Mouse (Mus musculus) cerebellum, adult 9-10 months (tissue): Measurements from ENCODE around the gene Gm32742.
"Not testable (repeated sequence)": the region's sequence is repeated elsewhere in the genome, so short reads cannot be mapped to it uniquely, and the experiment has no call there.

ENCODE experiments used
- DNase-seq: peaks from one replicate; pipeline ENCODE4 v3.0.0; 2022

Gene Gm32742

DNA sequence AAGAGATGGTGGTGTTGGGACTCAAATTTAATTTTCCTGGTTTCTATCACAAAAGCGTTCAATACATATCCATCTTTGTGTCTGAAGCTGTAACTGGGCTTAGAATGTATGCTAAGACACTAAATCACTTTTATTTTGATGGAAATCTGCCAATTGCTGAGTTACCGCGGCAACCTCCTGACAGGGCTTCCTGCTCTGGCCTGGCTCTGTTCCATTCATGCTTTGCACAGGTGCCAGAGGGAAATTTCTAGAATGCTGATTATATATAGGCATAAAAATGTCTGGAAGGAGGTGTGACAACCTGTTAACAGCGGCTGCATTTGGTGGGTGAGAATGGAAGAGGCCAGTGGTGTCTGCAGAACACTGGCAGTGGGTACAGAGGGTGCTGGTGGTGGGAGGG is 18.8 kb downstream of the Gm32742 start:
- DNase-seq = no peak

DNA sequence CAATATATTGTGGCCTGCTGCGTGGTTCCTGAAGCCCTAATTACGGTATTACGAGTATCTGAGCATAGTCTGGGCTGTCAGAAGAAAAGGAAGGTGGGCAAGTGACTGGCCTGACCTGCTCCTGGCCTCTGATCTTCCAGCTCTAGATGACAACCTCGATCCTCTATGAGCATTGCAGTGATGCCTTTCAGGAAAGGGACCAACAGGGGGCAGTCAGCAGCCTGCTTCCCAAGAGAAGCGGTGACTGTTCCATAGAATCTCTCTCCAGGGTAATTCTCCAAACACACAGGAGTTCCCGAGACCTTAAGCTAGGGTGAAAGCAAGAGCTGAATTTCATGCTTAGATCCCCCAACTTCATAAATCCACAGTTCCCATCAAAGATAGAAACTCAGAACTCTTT is 21.1 kb downstream of the Gm32742 start:
- DNase-seq = no peak

DNA sequence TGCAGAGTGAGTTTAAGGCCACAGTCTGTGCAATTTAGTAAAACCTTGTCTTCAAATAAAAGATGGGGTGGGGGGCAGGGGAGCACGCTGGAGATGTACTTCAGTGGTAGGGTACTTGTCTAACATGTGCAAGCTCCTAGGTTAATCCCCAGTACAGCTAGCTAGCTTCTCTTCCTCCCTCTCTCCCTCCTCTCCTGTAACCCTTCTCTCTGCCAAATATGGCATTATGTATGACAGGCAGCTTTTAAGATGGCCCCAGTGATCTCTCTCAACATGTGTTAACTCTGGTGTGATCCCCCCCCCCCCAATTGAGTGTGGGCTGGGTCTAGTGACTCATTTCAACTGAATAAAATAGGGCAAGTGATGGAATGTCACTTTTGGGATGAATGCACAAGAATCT is 21.9 kb downstream of the Gm32742 start:
- DNase-seq = no peak

GRCm38 (mm10) chr9:51140711-51141110 is 24.6 kb downstream of the Gm32742 start:
- no peak for DNase-seq

DNA sequence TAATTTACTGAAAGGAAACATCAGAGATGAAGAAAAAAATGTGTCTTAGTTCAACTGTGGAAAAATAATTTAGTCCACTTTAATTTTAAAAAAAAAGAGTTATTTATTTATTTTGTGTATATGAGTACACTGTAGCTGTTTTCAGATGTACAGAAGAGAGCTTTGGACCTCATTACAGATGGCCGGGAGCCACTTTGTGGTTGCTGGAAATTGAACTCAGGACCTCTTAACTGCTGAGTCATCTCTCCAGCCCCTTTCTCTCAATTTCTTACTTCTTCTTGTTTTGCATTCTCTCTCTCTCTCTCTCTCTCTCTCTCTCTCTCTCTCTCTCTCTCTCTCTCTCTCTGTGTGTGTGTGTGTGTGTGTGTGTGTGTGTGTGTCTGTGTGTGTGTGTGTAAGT is 25.9 kb downstream of the Gm32742 start:
- DNase-seq = not testable (repeated sequence)

GRCm38 (mm10) chr9:51138301-51138700 is 27.0 kb downstream of the Gm32742 start:
- no peak for DNase-seq

DNA sequence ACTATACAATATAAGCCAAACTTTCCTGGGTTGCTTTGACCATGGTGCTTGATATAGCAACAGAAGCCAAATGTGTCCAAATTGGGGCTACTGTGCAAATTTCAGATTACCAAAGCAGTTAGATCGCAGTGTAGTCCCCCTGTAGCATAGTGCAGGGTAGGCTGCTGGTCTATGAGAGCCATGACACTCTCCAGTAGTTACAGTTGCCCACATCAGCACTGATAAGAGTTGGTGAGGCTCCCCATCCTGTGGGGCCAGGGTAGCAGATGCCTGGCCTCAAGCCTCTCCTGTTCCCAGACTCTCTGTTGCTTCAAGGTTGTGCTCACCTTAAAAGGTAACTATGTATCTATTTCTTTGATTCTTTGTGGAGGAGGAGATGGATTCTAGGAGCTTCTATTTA is 27.5 kb downstream of the Gm32742 start:
- DNase-seq = no peak

- DNase-seq = no peak
Observed at GRCm38 (mm10) chr9:51137432-51137831, 27.9 kb downstream of the Gm32742 start.

DNA sequence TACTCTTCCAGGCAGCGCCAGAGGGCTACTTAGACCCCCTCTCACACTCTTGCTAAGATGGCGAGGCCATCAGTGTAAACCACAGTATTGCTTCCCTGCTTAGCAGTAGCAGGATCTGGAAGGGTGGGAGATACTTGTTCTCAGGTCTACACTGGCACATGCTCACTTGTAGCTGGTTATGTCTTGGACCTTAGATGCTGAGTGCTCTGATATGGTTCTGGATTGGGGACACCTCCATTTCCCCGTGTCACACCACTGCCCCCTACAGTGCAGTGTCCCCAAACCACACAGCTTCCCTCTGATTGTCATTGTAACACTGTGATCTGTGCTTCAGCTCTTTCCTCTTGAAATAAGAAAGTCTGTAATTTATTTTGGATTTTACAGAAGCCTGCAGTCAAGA is 28.3 kb downstream of the Gm32742 start:
- no peak for DNase-seq

DNA sequence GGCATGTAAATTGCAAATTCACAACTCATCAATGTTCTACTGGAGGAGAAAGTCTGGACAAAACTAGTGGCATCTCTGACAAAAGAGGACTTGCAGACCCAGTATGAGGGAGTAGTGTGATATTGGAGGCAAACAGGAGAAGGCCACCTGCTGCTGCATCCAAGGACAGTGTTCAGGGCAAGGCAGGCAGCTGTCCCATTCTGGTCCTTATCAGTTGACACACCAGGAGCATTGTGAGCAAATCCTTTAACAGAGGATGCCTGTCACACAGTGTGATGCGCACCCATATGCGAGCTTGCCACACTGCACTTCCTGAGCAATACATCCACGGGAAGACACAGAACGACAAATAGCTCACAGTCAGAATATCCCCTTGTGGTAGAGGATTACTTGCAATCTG is 50.5 kb downstream of the Gm32742 start:
- DNase-seq = no peak

GRCm38 (mm10) chr9:51105751-51106150 is 59.6 kb downstream of the Gm32742 start:
- no peak for DNase-seq

DNA sequence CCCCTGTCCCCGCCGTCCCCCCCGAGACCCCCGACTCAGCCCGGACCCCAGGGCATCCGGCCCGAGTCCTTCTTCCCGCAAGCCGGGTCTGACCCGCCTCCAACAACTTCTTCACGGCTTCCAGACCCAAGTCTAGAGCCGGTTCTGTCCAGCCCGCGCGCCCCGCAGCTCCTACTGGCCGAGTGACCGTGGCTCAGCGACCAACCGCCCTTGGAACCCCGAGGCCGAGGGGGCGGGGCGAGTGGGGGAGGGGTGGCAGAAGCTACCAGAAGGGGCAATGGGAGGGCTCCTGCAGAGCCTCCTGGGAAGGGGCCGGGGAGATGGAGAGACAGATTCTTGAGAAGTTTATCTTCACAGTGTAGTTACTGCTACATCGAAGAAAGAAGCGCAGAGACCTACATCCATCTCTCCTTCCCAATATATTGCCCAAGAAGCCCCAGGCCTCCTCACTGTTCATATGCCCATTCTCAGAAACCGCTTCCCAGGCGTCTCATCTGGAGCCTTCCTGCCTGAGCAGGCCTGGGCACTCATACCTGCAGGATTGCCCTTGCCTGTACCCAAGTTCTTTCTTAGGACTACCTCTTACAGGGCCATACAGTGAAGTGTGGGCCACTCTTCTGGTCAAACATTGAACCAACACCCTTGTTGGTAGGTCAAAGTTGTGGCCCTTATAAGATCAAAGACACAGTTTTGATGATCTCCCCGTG is 61.4 kb downstream of the Gm32742 start:
- peak; percentile 13 for DNase-seq

- peak; percentile 19 for DNase-seq
Observed at GRCm38 (mm10) chr9:51102963-51103807, 62.1 kb downstream of the Gm32742 start.

DNA sequence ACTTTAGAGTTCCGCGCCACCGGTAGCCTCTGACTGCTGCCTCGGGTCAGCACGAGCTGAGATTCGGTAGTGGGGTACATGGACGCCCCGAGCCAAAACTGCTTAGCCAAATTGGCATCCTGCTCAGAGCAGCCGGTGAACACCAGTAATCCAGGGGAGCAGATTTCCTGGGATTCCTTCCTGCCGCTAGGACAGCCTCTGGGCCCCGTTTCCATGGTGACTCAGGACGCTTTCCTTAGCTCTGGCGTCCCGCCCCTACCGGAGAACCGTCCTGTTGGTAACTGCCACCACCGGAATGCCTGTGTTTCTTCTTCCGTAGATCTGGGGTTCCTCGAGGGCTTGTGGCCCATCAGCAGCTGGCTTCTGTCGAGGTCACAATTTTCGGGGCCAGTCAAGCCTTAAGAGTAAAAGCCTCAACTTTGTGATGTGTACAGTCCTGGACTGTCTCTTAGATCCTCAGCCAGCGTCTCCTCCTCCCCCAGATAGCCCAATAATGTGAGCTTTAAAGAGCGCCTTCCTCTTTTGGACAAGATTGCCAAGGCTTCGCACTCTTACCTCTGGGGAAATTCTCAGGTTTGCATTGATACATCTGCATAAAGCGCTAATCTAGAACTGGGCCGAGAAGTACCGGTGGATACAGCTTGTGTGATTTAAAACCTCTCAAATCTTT is 63.4 kb downstream of the Gm32742 start, which contains the start of gene 4833427G06Rik:
Gene 4833427G06Rik, minus strand, starts transcription at position 323 of the 670 bp plus-strand sequence.
- DNase-seq = peak; percentile 28

- DNase-seq = no peak
Observed at GRCm38 (mm10) chr9:51096306-51096705, 69.0 kb downstream of the Gm32742 start.

DNA sequence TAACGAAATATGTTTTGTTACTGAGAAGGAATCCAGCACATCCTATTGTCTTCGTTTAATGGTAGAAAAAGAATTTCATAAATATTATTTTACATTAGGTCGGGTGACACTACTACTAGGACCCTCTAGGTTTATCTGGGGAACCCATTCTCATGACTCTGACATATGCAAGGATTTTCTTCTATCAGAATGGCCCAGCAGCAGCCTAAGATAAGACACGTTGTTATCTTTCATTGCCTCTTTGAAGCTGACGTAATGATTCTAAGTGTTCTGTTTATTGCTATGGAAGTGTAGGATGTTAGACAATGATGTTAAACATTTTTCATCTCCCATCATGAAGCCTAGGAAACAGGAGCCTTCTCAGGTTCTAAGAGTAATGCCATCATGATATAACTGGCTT is 71.6 kb downstream of the Gm32742 start:
- DNase-seq = no peak

DNA sequence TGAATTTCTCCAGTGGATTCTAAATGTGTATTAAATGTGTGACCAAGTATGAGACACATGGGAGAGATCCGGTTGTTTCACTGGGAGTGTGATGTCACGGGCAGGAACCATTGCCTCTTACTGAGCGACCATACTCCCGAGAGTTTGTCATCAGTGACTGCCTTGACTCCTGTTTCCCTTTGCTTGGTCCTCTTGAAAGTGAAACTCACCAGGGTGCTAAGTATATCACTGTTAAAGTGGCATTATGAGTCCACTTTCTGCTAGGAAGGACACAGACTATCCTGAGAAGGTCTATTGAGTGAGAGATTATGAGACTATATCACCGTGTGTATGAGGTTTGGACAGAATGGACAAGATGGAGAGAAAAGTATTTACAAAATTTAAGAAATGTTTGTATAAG is 83.7 kb downstream of the Gm32742 start:
- no peak for DNase-seq
